Mouse (Mus musculus) ES-CJ7 (cell line): ENCODE results near the gene Ipo7.

ENCODE experiments used
- DNase-seq: peaks from one replicate; pipeline ENCODE4 v3.0.0; 2011; ENCODE audit warnings: low read depth, low spot score

Gene Ipo7

GRCm38 (mm10) chr7:110100854-110101253, 82.8 kb downstream of the Ipo7 start:
- DNase-seq, result no peak

GRCm38 (mm10) chr7:110101266-110101665, 83.2 kb downstream of the Ipo7 start:
- DNase-seq, result no peak

GRCm38 (mm10) chr7:110105041-110105440, 87.0 kb downstream of the Ipo7 start:
- DNase-seq, result no peak
